Mouse (Mus musculus) ES-Bruce4 (cell line): ENCODE measurements around the gene Tmppe. TPM values are rescaled to one million over a fixed set of nuclear protein-coding genes. Genes with fewer than 3 reads are reported as not detected.
A peak's percentile ranks its signal among the peaks of the same experiment; 100 is the strongest.

Experiments used
- H3K27ac ChIP-seq: 2 replicates; pipeline ENCODE4 v1.5.1; 2012; ENCODE audit warnings: low read length, inconsistent platforms; ENCODE audit not compliant: insufficient read depth
- H3K27me3 ChIP-seq: 2 replicates; pipeline ENCODE4 v1.6.1; 2012; ENCODE audit warnings: mild to moderate bottlenecking, low read length, inconsistent platforms; ENCODE audit not compliant: control insufficient read depth, poor library complexity, insufficient read depth, severe bottlenecking
- H3K36me3 ChIP-seq: 2 replicates; pipeline ENCODE4 v1.6.1; 2012; ENCODE audit warnings: inconsistent platforms, mild to moderate bottlenecking, low read length, moderate library complexity; ENCODE audit not compliant: control insufficient read depth, poor library complexity, insufficient read depth, severe bottlenecking
- H3K4me1 ChIP-seq: one replicate; pipeline ENCODE4 v1.8.1; 2011; ENCODE audit warnings: low read length; ENCODE audit not compliant: control insufficient read depth, insufficient read depth
- H3K4me3 ChIP-seq: 2 replicates; pipeline ENCODE4 v1.5.1; 2011; ENCODE audit warnings: low read depth, mild to moderate bottlenecking, low read length
- H3K9ac ChIP-seq: 2 replicates; pipeline ENCODE4 v1.6.1; 2012; ENCODE audit warnings: low read depth, mild to moderate bottlenecking, inconsistent platforms; ENCODE audit not compliant: poor library complexity, severe bottlenecking
- H3K9me3 ChIP-seq: replicated peaks from 2 replicates; pipeline ENCODE4 v1.6.1; 2012; ENCODE audit warnings: mild to moderate bottlenecking, low read length, inconsistent platforms; ENCODE audit not compliant: control insufficient read depth, poor library complexity, insufficient read depth, severe bottlenecking
- CTCF ChIP-seq: IDR thresholded peaks from one replicate; pipeline ENCODE4 v1.8.1; 2011; ENCODE audit warnings: low read depth, low read length
- EP300 ChIP-seq: IDR thresholded peaks from 2 replicates; pipeline ENCODE4 v1.6.1; 2011; ENCODE audit warnings: low read depth, low read length; ENCODE audit not compliant: insufficient read depth
- POLR2A ChIP-seq: IDR thresholded peaks from one replicate; pipeline ENCODE4 v1.8.1; 2011; ENCODE audit warnings: low read length; ENCODE audit not compliant: insufficient read depth
- polyA plus RNA-seq: library from polyadenylated mRNA; stranded (reverse); fragments of >200 nt; gene quantifications from 2 replicates; pipeline ENCODE4 v1.2.4, GENCODE M21; 2011; ENCODE audit warnings: low read depth; ENCODE audit not compliant: missing spikeins, insufficient read depth, insufficient read length

The Tmppe gene
- polyA plus RNA-seq, 1 experiment: 7.3 TPM

- Histone ChIP-seq H3K36me3 (peaks cover 4% of the 10 kb centered on the region; the same call in 1 of the 2 replicates), H3K27me3 (no peaks in the 10 kb centered on the region), H3K4me1 (no peaks in the 10 kb centered on the region), H3K4me3 (no peak overlapping the region), H3K9me3 (no peaks in the 10 kb centered on the region), H3K9ac (no peak overlapping the region), H3K27ac (no peak overlapping the region)
- no peak for TF ChIP-seq EP300
- peak; percentile 90 for TF ChIP-seq CTCF
- TF ChIP-seq POLR2A: no peak
Measured at GRCm38 (mm10) chr9:114415701-114416100, 14.8 kb downstream of the Tmppe start.

- no peak overlapping the region for H3K4me3 ChIP-seq
- H3K36me3 ChIP-seq: 0 out of 2 replicates have a peak, but pooled peaks cover 8% of the 10 kb centered on the region
- no peak overlapping the region for H3K9ac ChIP-seq
- no peak for TF ChIP-seq EP300
- TF ChIP-seq POLR2A: no peak
- no peak for TF ChIP-seq CTCF
- H3K9me3 ChIP-seq: no peaks in the 10 kb centered on the region
- no peaks in the 10 kb centered on the region for H3K4me1 ChIP-seq
- no peaks in the 10 kb centered on the region for H3K27me3 ChIP-seq
- H3K27ac ChIP-seq: no peak overlapping the region
Measured at GRCm38 (mm10) chr9:114416646-114417517, 16.0 kb downstream of the Tmppe start.

GRCm38 (mm10) chr9:114418187-114418586 is 17.3 kb downstream of the Tmppe start:
- TF ChIP-seq CTCF: peak; percentile 52
- no peak for TF ChIP-seq POLR2A
- H3K27ac ChIP-seq: no peak overlapping the region

GRCm38 (mm10) chr9:114420443-114420842 is 19.5 kb downstream of the Tmppe start:
- peaks cover 19% of the 10 kb centered on the region for H3K36me3 ChIP-seq
- peaks cover 5% of the 10 kb centered on the region; the same call in 1 of the 2 replicates for H3K9me3 ChIP-seq
- no peak overlapping the region for H3K4me3 ChIP-seq
- no peaks in the 10 kb centered on the region for H3K4me1 ChIP-seq
- H3K27me3 ChIP-seq: no peaks in the 10 kb centered on the region
- H3K9ac ChIP-seq: 0 out of 2 replicates have a peak overlapping the region, but pooled peaks have one; percentile 4
- TF ChIP-seq POLR2A (no peak), CTCF (no peak), EP300 (no peak)
- H3K27ac ChIP-seq: 0 out of 2 replicates have a peak overlapping the region, but pooled peaks have one; percentile 4

More at GRCm38 (mm10) chr9:114418187-114418586, 17.3 kb downstream of the Tmppe start:
- Histone ChIP-seq H3K36me3 (peaks cover 11% of the 10 kb centered on the region), H3K9me3 (no peaks in the 10 kb centered on the region), H3K9ac (peak overlapping the region; percentile 29; the same call in 1 of the 2 replicates), H3K4me1 (no peaks in the 10 kb centered on the region), H3K27me3 (no peaks in the 10 kb centered on the region), H3K4me3 (no peak overlapping the region)

GRCm38 (mm10) chr9:114421045-114421444 is 20.1 kb downstream of the Tmppe start:
- Histone ChIP-seq H3K27ac (no peak overlapping the region), H3K9me3 (peaks cover 8% of the 10 kb centered on the region; the same call in 1 of the 2 replicates), H3K36me3 (peaks cover 24% of the 10 kb centered on the region), H3K9ac (no peak overlapping the region), H3K4me1 (no peaks in the 10 kb centered on the region), H3K4me3 (no peak overlapping the region), H3K27me3 (no peaks in the 10 kb centered on the region)
- TF ChIP-seq CTCF: peak; percentile 60
- TF ChIP-seq POLR2A: no peak

- H3K4me1 ChIP-seq: no peaks in the 10 kb centered on the region
- peaks cover 8% of the 10 kb centered on the region; the same call in 1 of the 2 replicates for H3K9me3 ChIP-seq
- no peak overlapping the region for H3K9ac ChIP-seq
- peaks cover 24% of the 10 kb centered on the region for H3K36me3 ChIP-seq
- no peaks in the 10 kb centered on the region for H3K27me3 ChIP-seq
- no peak overlapping the region for H3K27ac ChIP-seq
- no peak overlapping the region for H3K4me3 ChIP-seq
- TF ChIP-seq POLR2A: no peak
Measured at GRCm38 (mm10) chr9:114421797-114422196, 20.9 kb downstream of the Tmppe start.
